Mouse (Mus musculus): ENCODE measurements around the gene Idh2. TPM values are rescaled to one million over a fixed set of nuclear protein-coding genes. Genes with fewer than 3 reads are reported as not detected.
"Not testable (repeated sequence)": the region's sequence is repeated elsewhere in the genome, so short reads cannot be mapped to it uniquely, and the experiment has no call there.

The Idh2 gene
- total RNA-seq, 2 experiments from 2014 or later, result 1,585 to 1,668 TPM

DNA sequence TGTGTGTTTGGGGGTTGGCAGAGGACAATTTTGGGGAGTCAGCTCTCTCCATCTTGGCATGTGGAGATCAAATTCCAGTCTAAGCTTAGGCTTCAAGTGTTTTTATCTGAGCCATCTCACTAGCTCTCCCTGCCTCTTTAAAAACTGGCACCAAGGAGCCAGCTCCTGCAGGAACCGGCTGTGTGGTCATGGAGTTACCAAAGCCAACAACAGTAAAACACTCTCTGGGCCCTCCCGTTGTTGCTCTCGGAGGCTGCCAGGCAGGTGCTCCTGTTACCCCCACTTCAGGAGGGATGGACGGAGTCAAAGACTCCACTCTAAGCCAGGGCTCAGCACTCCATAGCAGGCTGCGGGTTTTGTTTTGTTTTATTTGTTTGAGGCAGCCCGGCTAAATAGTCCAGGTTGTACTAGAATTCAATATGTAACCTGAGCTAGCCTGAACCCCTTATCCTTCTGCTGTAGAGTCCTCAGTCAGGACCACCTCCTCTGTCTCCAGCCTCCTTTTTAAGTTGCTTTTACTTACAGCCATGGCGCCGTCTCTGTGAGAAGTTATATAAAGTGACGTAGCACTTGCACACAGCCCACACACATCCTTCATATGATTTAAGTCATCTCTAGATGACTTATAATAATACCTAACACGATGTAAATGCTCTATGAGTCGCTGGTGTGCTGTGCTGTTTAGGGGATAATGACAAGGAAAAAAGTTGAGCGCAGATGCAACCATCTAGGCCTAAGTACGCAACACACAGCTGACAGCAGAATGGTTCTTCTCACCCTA, 48.3 kb downstream of the Idh2 start:
- intact Hi-C loops (cut with DNase I), result no loop called here
- no peak for DNase-seq (ENCODE audit: low spot score)

DNA sequence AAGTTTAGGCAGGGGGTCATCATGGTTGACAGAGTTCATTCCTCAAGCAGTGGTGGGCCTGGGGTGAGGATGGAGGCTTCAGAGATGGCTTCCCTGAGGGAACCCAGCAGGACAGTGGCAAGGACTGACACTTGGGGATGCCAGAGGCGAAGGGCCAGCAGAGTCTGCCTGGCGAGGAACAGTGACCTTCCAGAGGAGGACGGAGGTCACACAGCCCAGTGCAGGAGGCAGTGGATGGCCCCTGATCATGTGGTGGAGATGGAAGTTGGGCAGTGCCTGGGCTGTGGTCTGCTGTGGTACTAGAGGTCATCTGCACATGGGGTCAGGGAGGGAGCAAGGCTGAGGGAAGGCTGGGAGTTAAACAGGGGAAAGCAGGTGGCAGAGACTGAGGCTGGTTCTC, 49.9 kb downstream of the Idh2 start:
- no peak for DNase-seq (ENCODE audit: low spot score)
- intact Hi-C loops (cut with DNase I), result no loop called here

DNA sequence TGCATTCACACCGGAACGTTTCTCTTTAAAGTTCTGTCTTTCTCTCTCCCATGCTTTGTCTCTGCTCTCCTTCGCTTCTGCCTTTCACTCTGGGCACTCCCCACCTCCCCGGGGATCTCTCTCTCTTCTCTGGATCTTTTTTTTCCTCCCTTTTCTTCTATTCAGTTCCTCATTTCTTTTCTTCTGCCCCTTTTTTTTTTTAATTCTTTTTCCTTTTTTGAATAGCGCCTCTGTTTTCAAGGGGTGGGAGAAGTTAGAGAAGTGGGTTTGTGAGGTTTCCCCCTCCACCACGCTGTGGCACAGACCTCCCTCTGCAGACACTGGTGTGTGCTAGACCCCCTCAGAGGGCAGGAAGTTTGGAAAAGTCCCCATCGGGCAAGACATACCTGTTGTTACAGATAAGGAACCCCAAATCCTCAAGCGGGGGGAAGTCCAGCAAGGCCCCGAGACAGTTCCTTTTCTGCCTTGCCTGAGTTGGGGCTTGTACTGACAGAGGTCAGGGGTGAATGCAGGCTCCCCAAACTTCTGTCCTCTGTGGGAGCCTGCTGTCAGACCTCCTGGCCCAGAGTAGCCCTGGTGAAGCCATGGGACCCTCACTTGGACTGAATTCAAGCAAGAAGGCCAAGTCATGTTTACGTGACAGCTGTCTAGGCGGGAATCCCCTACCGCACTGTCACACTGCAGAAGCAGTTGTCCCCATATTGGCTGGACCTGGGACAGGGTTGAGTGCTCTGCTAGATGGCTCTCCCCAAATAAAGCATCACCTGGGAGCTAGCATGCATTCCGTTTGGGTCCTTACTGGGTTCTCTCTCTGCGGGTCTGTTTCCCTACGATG, 51.1 kb downstream of the Idh2 start:
- intact Hi-C loops (cut with DNase I), result no loop called here
- DNase-seq (ENCODE audit: low spot score), result no peak

DNA sequence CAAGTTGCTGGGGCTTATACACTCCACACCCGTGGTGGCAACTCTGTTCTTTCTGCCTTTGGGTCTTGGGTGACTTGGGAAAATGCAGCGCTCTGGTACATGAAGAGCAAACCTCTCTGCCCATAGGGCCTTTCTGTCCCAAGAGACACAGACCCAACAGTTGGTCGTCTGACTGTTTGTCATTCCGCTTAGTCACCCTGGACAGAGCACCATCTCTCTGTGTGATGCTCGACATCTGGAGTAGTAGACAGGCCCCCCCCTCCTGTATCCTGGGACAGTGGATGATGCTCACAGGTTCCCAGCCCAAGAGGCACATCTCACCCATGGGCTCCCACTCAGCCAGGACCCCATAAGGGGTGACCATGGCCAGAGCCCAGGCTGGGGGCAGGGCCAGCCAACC, 51.9 kb downstream of the Idh2 start:
- DNase-seq (ENCODE audit: low spot score), result no peak
- intact Hi-C loops (cut with DNase I), result no loop called here

DNA sequence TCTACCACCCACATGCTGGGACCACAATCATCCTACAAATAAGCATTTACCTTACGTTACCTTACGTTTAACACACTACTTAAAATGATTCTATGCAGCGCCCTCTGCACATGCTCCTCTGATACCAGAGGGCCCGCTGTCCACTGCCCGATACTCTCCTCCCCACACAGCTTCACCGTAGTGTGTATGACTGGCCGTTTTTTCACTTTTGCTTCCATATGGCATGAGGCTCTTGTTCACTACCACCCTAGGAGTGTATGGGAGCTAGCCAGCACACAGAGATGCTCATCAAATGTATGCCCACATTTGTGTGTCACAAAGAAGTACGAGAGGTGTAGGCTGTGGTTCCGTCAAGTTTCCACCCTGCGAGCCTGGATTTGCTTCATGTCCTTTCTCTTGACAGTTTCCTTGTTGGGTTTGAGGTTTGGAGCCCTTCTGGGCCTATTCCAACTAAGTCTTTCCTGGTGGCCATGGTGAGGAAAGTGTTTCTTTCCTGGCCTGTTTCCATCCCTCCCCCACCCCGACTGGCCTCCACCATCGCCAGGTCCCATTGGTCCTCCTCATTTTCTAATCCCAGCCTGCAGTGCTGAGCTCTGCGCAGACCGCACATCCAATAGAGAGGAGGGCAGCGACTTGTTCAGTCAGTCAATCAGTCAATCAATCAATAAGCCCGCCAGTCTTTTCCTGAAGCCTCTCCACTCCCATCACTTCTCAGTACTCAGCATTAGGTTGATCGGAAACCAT, 52.9 kb downstream of the Idh2 start:
- no peak for DNase-seq (ENCODE audit: low spot score)
- intact Hi-C loops (cut with DNase I), result no loop called here

DNA sequence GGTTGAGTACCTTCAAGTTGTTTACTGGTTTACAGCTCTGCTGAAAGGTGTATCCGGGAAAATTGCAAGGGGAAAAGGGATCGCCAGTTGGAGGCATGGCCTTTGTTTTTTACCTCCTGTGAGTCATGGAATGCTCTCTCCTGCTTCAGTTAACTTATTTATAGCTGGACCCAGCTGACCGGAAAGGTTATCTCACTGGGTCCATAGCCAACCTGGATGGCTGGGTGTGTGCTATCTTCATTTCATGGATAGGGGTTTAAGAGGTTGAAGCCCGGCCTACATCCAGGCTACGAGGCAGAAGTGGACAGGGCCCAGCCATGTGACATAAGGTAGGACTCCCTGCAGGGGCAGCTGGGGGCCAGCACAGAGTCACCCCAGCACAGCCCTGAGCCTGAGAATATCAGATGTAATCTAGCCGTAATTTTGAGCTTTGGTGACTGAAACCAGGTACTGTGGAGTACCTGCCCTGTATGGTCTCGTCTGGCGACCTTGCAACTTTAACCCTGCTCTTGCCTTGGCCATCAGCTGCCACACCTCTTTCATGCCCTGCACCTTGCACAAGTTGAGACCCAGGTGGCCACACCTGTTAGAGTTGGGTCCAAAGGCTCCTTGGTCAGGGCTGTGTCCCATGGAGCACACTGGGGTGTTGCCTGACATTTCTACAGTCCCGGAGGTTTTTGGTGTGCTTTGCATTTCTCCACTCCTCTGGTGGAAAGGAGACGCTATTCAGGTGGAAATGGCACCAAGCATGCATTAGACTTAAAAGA, 55.0 kb downstream of the Idh2 start:
- peak; percentile 49 for DNase-seq (ENCODE audit: low spot score)
- intact Hi-C loops (cut with DNase I), result loop anchor here (2.0 kb wide), 1 partner anchor 15 kb away; no protein-coding TSS in a partner anchor

DNA sequence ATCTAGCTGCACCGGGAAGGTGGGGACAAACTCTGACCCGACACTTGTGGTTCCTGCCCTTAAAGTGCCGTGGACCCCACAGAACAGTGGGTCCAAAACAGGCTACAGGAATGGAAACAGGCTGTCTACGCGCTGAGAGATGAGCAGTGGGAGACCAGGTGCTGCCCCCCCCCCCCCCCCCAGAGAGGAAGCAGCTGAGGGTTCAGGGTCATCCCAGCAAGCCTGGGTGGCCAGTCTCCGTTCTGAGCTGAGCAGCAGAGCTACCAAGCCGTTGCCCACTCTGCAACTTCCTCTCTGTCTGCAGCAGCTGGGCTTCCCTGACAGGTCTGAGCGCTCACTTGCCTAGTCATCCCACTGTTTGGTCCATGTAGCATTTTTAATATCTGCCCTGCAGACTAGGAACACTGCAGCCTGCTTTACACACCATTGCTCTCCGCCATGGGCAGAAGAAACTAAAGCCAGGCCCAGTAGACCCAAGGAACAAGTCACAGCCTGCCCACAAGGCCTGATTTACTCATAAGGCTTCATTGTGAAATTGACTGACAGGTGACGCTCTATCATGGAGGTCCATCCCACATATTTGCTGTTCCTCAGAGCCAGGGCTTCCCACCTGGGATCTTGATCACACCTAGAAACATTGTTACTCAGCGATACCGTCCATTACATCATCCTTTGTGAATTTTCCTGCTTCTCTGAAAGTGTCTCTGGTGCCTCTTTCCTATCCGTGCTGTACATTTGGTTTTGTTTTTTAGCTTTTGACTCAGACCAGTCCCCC, 55.9 kb downstream of the Idh2 start:
- intact Hi-C loops (cut with DNase I), result loop anchor here (2.0 kb wide), 1 partner anchor 30 kb away; no protein-coding TSS in a partner anchor
- DNase-seq (ENCODE audit: low spot score), result no peak

DNA sequence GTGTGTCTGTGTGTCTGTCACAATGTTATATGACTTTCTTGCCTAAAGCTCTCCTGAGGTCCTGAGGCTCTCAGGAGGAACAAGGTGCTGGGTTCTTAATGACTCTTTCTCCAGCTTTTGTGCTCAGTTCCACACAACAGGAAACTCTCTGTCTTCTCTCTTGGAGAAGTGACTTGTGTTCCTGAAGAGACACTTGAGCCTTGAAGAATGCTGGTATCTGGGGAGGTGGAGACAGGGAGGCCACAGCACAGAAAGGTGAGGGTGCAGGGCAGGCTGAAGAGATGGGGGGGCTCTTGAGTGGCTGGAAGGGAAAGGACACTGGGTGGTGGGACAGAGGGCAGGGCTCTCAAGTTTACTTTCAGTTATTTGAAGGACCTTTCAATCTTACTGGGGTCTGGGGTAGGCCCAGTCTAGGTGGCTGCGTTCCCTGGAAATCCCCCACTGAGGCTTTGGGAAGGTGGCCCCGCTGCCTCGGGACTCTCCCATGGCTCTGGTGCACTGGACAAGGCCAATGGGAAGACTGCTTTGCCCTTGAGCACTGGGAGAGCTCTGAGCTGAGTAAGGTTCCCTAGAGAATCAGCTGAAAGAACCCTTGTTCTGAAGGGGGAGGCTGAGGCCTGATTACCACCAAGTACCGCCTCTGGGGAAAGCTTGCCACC, 56.7 kb downstream of the Idh2 start:
- intact Hi-C loops (cut with DNase I), result loop anchor here (2.0 kb wide), 1 partner anchor 30 kb away; no protein-coding TSS in a partner anchor

DNA sequence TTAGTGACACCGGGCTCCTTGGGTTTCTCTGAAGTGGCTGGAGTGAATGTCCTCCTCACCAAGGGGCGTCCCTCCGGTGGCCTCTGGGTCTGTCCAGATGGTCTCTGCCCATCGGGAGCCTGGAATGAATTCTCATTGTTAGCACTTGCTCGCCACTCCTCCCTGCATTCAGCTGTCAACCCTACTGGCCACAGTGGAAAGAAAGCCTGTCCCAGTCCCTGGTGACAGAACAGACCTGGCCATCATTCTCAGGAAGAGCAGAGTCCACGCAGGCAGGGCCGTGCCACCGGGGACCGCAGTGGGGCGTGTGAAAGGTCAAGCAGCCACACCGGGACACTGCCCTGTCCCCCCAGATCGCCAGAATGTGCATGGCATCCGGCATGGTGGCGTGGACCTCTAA, 57.4 kb downstream of the Idh2 start:
- intact Hi-C loops (cut with DNase I), result loop anchor here (2.0 kb wide), 1 partner anchor 29 kb away; no protein-coding TSS in a partner anchor
- no peak for DNase-seq (ENCODE audit: low spot score)

More for the DNA sequence above, 56.7 kb downstream of the Idh2 start:
- DNase-seq (ENCODE audit: low spot score), result no peak

DNA sequence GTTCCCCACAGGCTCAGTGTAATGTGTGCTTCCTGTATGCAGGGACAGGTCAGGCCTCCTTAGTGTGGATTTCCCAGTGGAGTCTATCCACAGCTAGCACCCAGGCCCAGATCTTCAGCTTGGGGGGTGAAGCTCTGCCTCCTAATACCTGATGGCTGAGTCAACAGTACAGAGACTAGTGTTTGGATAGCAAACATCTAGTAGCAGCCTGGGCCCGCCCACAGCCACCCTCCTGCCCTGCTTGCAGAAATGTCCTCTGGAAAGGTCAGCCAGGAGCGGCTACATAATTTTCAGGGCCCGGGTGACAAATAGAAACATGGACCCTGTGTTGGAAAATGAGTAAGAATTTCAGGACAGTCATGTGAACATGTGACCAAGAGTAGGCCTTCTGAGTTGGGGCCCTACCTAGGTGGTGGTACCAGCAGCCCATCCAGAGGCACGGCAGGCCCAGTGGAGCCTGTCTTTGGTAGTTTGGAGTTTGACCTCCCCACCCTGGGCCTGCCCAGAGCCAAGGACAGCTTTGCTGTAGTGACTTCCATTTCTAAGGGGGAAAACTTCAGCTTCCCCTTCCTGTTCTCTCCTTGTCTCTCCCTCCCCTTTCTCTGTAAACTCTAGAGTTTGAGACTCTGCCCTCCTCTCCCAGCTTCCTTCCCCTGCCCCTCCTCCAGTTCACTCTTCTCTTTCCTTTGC, 58.0 kb downstream of the Idh2 start:
- DNase-seq (ENCODE audit: low spot score), result no peak
- intact Hi-C loops (cut with DNase I), result no loop called here

DNA sequence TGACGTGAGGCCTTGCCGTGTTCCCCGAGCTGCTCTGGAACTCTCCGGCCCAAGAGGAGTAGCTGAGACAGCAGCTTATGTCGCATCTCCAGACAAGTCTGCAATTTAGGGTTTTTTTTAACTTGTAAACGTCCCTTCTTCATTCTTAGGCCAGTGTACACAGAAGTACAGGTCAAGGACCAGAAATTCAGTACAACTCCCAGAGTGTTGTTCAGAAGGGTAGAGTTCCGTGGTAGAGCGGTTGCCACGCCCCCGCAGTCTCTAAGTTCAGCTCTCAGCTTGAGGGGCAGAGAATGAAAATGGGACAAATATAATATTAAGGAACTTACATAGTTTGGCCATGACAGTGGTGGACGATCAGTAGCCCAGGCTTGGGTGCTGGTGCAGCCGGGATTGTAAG, 59.4 kb downstream of the Idh2 start:
- intact Hi-C loops (cut with DNase I), result no loop called here
- no peak for DNase-seq (ENCODE audit: low spot score)

DNA sequence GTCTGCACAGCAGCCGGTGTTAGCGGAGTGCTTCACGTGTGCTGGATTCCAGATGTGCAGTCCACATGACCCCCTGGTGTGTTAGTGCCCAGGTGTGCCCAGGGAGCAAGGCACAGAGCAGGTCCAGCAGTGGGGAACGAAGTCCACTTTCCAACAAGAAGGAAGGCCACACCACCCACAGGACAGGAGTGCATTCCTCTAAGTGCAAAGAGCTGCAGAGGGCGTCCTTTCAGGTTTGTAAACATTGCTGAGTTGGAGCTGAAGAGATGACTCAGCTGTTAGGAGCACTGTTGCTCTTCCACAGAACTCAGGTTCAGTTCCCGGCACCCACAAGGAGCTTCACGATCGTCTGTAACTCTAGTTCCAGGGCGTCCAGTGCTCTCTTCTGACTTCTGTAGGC, 62.0 kb downstream of the Idh2 start:
- intact Hi-C loops (cut with DNase I), result no loop called here
- DNase-seq (ENCODE audit: low spot score), result no peak

DNA sequence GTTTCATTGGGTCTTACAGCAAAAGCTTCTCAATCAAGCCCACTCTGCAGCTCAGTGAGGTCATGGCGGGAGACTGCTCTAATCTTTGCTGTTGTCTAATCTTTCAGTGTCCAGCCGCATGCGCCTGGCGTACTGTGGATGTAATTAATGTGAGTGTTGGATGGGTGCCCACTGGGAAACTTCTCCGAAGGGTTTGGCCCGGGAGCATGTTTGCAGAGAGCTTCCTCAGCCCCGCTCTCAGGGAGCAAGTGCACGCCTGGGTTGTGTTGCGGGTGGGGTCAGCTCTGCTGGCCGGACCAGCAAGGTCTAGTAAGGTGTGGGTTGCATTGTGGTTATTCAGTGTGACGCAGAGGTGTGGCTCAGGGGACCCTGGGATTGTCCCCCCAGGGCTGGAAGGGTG, 62.9 kb downstream of the Idh2 start:
- intact Hi-C loops (cut with DNase I), result no loop called here
- peak; percentile 64 for DNase-seq (ENCODE audit: low spot score)

DNA sequence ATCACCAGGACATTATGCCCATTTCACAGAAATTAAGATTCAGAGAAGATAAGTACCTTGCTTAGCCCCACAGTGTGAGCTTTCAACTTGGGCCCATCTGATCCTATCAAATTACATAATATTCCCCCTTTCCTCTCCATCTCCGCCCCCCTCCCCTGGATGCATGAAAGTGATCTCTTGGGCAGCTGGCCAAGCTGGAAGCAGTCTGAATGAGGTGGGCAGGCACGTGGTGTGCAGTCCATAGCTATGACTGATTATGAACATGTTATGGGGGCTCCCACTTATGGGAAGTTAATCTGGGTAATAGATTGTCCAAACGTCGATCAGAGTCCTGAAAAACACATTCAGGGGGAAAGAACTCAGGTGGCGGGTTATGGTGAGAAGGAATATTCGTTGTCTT, 63.4 kb downstream of the Idh2 start:
- no peak for DNase-seq (ENCODE audit: low spot score)

DNA sequence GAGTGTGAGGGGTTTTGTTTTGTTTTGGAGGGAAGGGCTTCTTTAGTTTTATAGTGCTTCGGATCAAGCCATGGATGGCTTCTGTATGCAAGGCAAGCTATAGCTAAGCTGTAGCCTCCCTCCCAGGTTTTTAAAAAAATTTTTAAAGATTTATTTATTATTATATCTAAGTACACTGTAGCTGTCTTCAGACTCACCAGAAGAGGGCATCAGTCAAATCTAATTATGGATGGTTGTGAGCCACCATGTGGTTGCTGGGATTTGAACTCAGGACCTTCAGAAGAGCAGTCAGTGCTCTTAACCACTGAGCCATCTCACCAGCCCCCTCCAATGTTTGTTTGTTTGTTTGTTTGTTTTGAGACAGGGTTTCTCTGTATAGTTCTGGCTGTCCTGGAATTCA, 64.8 kb downstream of the Idh2 start:
- DNase-seq (ENCODE audit: low spot score); intact Hi-C loops (cut with DNase I): not testable (repeated sequence)

More for the DNA sequence above, 63.4 kb downstream of the Idh2 start:
- intact Hi-C loops (cut with DNase I), result no loop called here

DNA sequence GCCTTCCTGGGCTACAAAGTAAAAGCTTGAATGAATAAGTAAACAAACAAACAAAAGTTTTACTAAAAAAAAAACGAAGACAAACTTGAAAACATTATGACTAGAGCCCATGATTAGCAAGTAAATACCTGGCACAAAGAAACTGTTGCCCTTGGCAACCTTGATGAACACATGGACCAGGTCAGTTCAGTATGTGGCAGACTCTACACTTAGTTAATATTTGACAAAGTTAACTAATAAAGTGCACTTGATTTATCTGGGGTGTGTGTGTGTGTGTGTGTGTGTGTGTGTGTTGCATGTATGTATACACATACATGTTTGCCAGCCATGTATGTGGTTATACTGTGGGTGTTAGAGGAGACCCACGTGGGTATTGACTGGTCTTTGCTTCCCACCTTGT, 65.4 kb downstream of the Idh2 start:
- no peak for DNase-seq (ENCODE audit: low spot score)
- intact Hi-C loops (cut with DNase I), result no loop called here

DNA sequence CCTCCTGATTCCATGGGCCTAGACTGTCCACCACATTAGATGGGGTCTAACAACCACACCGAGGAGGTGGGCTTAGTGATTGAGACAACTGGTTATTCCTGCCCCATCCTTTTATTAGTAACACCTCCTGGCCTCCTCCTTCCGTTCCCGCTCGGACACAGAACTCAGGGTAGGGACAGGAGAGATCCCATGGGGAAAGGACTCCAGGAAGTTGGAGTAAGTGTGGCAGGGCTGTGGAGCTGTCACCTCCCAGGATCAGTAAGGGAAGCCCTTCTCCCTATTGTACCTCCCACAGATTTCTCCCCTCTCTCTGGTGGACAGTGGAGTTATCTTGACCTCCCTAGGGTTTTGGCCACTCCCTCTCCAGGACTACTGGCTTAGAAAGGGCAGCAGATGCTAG, 68.2 kb downstream of the Idh2 start:
- intact Hi-C loops (cut with DNase I), result no loop called here
- DNase-seq (ENCODE audit: low spot score), result no peak

Data from heart, postnatal 25 days (tissue).